Mouse (Mus musculus): ENCODE measurements around the gene Nr2c1.

The Nr2c1 gene

DNA sequence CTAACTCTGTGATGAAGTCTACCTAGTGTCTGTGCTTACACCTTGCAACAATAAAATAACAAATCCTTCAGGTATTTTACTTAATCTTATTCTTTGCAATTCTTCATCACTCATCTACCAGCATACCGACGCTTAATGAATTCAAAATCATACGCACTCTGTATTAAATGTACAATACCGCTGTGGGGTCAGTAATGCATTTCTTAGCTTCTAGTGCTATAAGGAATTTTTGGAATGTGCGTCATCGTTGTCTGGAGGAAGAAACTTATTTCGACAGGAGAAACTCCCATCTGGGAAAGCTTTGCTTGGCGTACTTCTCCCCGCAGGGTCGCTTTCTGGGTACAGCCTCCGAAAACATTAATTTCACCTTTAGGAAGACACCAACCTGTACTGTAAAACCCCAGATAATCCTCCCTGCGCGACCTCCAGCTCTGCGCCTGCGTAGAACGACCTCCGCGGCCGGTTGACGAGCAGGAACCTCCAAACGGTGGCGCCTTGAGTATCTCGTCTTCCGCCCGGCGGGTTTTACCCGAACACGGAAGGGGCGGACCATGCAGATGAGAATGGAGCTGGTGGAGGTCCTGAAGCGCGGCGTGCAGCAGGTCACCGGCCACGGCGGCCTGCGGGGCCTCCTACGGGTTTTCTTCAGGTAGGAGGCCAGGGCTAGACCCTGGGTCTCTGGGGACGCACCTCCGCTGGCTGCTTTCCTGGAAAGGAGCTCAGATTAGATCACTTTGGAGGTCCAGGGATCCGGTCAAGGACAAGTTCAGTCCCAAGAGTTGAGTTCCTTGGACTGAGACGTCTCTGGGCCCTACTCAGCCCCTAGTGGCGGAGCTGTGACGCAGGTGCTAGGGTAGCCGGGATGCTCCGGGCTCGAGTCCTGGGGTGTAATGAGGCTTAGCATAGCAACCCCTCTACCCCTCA, 50.9 kb downstream of the Nr2c1 start, which contains the start of gene Ndufa12:
TSS of gene Ndufa12 (plus strand) at position 239 of the 924 bp plus-strand sequence.
- peak; percentile 66 for DNase-seq (ENCODE audit: extremely low spot score, low read depth, low spot score)

GRCm38 (mm10) chr10:94204973-94205372, 57.1 kb downstream of the Nr2c1 start:
- DNase-seq (ENCODE audit: extremely low spot score, low read depth, low spot score): no peak

- no peak for DNase-seq (ENCODE audit: extremely low spot score, low read depth, low spot score)
Measured at GRCm38 (mm10) chr10:94210718-94211618, 63.1 kb downstream of the Nr2c1 start.

- DNase-seq (ENCODE audit: extremely low spot score, low read depth, low spot score): no peak
Measured at GRCm38 (mm10) chr10:94211725-94212124, 63.9 kb downstream of the Nr2c1 start.

DNA sequence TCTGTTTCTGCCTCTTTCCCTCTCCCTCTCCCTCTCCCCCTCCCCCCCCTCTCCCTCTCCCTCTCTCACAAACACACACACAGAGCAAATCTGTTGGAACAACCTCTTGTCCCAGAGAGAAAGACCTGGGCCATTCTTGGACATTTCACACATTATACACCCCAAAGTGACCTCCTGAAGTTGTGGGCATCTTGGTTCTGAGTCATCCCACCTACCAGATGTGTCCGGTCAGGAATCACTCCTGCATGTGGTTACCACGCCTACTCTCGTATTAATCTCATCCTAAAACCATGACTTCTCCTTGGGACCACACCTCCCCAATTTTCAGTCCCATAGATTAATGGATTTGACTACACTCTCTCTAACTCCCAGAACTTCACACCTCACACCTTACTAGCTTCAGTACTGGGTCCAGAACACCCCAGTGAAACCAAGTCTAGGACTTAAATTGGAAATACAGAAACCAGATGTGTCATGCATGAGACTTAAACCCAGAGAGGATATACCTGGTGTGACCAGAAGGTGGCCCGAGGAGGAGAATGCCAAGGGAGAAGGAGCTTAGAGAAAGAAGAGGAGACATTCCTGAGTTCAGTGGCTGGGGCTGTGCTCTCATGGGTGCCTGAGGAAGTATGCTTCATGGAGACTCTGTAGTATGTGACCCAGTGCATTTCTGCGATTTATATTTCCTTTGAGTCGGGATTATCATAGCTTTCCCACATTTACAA, 77.4 kb downstream of the Nr2c1 start:
- DNase-seq (ENCODE audit: extremely low spot score, low read depth, low spot score): no peak

DNA sequence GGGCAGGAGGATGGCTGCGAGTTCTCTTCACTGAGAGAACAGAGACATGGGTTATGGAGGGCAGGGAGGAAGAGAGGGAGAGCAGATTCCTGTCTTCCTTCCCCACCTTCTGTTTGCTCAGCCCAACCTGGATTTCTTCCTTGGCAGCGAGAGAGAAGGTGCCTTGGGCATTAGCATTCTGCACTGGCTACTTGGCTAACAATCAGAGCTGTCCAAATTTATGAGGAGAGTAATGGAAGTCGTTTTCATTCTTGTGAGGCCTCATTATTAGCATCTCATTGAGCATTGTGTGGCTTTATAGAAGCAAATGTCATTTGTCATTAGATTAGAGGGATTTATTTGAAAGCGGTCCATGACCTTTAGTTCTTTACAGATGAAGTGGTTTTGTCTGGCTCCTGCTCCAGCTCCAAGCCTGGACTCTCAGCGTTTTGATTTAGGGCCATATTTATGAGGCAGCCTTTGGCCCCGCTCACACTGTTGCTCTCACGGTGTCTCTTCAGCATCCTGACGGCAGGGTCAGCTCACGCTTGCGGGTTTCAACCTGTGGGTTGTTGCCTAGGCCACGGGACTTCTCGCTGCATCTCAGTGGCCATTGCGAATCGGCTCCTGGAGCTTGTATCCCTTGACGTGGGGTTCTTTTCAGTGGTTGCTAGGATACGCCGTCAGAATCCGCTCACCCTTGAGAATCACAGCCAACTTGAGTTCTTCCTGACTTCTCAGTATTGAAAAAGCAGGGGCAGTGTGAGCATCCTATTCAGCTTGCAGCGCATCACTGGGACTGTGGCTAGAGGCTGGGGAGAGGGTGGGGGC, 82.6 kb downstream of the Nr2c1 start:
- DNase-seq (ENCODE audit: extremely low spot score, low read depth, low spot score): no peak

- no peak for DNase-seq (ENCODE audit: extremely low spot score, low read depth, low spot score)
Measured at GRCm38 (mm10) chr10:94231025-94231424, 83.2 kb downstream of the Nr2c1 start.

GRCm38 (mm10) chr10:94235200-94235599, 87.4 kb downstream of the Nr2c1 start:
- no peak for DNase-seq (ENCODE audit: extremely low spot score, low read depth, low spot score)

DNA sequence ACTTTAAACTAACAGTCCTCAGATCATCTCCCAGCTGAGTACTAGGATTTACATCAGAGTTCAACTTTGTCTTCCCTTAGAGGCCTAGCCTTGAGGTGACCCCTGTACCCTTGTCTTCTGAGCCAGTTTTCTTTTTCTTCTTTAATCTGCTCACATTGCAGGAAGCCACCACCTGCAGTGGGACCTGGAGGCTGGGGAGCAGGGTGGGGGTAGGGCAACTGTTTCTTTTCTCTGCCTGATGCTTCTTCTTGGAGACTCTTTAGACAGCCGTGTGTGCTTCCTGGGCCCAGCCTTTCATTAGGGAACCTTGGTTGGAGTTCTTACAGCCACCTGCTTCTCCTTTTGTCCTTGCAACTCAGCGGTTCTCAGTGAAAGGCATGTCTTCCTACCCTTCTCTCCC, 93.5 kb downstream of the Nr2c1 start:
- no peak for DNase-seq (ENCODE audit: extremely low spot score, low read depth, low spot score)

All from hindlimb bud, embryonic 11.5 days (tissue).